Mouse (Mus musculus) embryonic fibroblast, embryonic 13.5 days (primary cell): ENCODE measurements at regions not wholly inside any gene's neighbourhood (a gene's known extent, or its start where the extent isn't known, plus 50 kb on each side); places are given as distances from the start of the nearest gene placed in this dataset.

Experiments
- CTCF ChIP-seq: IDR thresholded peaks from 2 replicates; pipeline ENCODE4 v1.5.1; 2011; ENCODE audit warnings: mild to moderate bottlenecking, control low read depth, low read length, moderate library complexity, borderline replicate concordance; ENCODE audit not compliant: insufficient read depth
- POLR2A ChIP-seq: IDR thresholded peaks from 2 replicates; pipeline ENCODE4 v1.6.1; 2011; ENCODE audit warnings: low read depth, mild to moderate bottlenecking, control low read depth, low read length, moderate library complexity

- TF ChIP-seq CTCF (no peak), POLR2A (no peak)
These were observed 50.9 kb upstream of the Pcdh8 start for GRCm38 (mm10) chr14:79822011-79822435.
